Mouse (Mus musculus) liver, adult 2 months (tissue): ENCODE results near the gene Glis1.

Experiments
- CTCF ChIP-seq: fragments of 200-500 bp; IDR thresholded peaks from 2 replicates; pipeline ENCODE4 v1.5.1; 2011; ENCODE audit warnings: low read depth, low read length, control low read depth
- POLR2A ChIP-seq: fragments of 200-500 bp; IDR thresholded peaks from 2 replicates; pipeline ENCODE4 v1.6.1; 2011; ENCODE audit warnings: low read length, control low read depth; ENCODE audit not compliant: insufficient read depth; ENCODE audit errors: extremely low read depth

DNA sequence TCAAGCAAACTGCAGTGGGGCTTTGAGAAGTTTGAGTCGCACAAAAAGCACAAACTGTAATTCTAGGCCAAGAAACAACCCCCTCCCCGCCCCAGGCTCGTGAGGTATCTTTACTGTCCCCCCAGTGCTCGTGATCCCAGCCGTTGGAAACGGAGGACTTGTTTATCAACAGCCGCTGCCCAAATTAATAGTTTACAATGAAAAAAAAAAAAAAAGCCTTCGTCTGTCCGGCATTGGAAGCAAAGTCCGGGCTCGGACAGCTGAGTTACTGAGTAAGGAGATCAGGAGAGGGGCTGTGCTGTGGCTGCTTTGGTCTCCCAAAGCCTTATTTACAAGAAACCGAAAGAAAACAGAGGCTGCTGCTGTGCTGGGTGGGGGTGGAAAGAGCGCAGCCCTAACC lies 5.9 kb downstream of the Glis1 start:
- TF ChIP-seq POLR2A (no peak), CTCF (no peak)
